Mouse (Mus musculus) layer of hippocampus, postnatal 25 days (tissue): Measurements from ENCODE around the gene Cmpk2. TPM values are rescaled to one million over a fixed set of nuclear protein-coding genes. Genes with fewer than 3 reads are reported as not detected.
"Not testable (repeated sequence)": the region's sequence is repeated elsewhere in the genome, so short reads cannot be mapped to it uniquely, and the experiment has no call there.

Source experiments
- DNase-seq, 2 experiments: peaks; one replicate each; pipeline ENCODE4 v3.0.0; 2022; ENCODE audit warnings: mixed read lengths in 2 of 2, low spot score in 1 of 2; ENCODE audit errors: extremely low spot score in 1 of 2
- total RNA-seq, 2 experiments: library from RNA; stranded (reverse); gene quantifications; 2 replicates each; pipeline ENCODE4 v1.2.3; 2021

The Cmpk2 gene
- total RNA-seq: 10 to 100 TPM; 16.2 to 19.0 TPM

DNA sequence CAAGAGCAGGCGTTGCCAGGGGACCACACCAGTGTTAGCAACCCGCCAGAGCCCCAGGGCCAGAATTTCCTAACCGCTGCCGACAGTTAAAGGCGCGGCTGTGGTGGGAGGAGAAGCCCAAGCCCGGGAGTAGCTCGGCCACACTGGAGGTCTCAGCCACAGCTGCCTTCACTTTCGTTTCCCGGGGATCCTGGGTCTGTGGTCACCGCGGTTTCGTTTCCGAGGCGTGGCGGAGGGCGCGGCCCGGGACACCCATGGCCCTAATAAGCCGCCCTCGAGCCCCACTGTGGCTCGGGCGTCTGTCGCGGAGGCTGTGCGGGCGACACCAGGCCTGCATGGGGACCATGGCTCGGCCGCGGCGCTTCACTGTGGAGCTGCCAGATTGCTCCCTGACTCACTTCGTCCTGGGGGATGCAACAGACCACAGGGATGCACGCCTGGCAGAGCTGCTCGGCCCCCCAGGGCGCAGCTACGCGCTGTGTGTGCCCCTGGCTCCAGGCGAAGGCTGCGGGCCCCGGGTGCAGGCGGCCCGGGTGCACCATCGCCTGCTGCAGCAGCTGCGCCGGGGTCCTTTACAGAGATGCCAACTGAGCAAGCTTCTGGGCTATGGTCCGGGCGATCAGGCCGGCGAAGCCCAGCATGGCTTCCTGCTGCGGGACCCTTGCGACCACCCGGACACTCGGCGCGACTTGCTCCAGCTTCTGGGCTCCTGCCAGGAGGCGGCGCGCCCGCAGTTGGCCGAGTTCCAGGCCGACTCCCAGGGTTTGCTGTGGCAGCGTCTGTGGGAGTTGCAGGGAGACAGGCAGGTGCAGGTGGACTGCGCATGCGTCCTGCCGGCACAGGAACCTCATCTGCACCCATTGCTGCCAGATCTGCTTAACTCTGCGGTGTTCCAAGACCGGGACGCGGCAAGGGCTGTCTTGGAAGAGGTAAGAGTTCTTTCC, at the start of gene Cmpk2:
TSS of gene Cmpk2 (plus strand) at position 107 of the 944 bp plus-strand sequence.
- DNase-seq: peak; percentile 86 to 90

DNA sequence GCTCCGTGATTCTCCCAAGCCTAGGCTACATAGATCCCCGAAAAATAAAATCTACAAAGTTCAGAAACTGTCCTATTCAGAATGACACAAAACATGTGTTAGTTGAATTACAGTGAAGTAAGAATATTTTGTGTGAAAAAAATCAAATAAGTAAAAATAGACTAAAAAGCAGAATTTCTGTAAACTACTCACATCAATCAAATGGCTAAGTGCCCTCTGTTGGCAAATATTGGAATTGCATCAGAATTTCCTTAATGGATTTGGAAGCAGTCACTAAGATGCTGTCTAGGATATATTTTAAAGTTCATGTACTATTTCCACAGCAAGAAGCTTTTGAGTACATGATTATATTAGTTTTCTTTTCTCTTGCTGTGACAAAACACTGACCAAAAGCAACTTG, 44.2 kb upstream of the Cmpk2 start:
- DNase-seq: no peak

DNA sequence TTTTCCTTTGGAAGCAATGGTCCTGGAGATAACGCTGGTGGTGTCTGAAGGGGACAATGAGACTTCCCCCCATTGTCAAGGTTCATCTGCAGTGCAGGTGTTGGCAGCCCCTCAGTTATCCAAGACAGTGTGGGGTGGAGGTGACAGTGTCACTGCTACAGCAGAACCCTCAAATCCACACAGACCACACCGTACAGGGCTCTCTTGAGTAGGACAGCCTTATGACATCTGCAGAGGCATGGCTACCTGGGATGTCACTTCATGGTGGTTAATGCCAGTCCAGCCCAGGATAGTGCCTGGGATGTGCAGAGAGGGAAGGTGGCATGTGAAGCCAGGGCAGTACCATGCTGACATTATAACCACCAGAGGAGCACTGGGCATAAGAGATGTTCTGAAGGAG, 40.2 kb upstream of the Cmpk2 start:
- not testable (repeated sequence) for DNase-seq

DNA sequence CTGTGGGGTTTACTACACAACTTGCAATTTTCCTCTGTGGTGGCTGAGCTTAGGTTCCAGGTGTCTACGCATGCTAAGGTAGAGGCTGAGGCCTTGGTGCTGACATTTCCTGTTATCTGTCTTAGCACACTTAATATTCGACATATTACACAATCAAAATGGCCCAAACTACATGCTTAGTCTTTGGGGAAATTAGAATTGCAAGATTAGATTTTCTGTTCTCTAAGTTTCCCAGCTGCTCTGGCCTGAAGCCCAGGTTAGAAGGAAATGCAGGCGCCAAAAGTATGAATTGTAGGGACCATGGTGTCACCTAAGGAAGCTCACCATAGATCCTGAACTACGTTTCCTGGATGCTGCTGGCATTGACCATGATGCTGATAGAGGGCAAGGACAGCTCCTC, 32.7 kb upstream of the Cmpk2 start:
- DNase-seq: no peak

DNA sequence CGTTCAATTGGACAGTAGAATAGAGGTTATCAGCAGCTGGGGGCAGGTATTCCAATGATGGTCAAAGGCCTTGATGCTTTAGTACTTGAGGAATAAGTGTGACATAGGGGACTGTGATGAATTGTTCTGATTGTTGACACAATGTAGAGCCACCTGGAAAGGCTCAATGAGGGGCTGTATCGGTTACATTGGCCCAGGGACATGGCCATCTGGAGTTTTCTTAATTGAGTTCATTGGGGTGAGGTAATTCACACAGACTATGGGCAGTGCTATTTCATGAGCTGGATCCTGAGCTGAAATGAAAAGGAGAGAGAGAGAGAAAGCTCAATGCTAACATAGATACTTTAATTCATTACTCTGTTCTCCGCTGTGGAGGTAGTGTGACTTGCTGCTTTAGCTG, 31.1 kb upstream of the Cmpk2 start:
- DNase-seq: no peak

DNA sequence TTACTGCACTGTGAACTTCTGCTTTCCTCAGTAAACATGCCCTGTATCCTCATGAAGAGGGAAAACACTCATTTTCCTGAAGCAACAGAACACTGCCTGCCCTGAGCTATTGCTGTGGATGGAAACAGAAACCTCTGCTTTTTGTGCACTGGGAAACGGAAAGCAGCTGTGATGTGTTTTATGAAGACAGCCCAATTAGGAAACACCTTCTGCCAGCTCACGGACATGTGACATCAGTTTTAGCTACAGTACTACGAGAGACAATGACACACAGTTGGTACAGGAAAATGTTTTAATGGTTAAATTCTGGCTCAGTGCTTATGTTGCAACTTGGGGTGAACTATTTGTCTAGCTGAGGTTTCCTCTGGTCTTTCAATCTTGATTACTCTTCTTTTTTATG, 29.6 kb upstream of the Cmpk2 start:
- DNase-seq: no peak

DNA sequence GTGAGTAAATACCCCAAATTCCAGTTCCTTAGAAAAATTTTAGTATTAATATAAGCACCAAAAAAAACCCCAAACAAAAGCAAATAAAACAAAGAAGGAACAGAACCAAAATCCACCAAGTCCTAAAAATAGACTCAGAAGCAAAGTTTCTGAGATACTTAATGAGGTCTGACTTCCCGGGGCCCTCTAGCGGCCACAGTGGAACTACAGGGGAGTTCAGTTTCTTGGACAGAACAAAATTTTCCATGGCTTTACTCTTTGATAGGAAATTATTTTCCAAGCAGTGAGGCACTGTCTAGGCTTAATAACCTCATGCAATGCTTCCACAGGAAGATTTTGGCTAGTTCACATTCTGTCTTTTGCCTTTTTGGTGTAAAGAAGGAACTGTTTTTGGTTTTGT, 24.9 kb upstream of the Cmpk2 start:
- peak; percentile 55 to 89 for DNase-seq

DNA sequence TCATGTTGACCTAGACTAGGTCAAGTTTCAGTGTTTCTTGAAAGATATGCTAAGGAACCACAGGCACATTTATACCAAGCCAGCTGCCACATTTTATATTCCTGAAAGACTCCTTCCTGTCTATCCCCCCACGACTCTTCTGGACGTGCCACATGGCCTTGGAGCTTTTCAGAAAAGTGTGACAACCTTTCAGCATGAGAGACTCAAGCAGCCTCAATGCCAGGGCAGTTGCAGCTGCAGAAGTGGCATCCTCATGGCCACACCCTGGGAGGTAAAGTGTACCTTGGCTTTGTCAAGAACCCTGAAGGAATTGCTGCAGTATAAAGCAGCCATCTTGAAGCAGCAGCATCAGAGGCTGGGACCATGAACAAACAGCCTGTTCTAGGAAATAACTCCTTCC, 24.5 kb upstream of the Cmpk2 start:
- no peak for DNase-seq

DNA sequence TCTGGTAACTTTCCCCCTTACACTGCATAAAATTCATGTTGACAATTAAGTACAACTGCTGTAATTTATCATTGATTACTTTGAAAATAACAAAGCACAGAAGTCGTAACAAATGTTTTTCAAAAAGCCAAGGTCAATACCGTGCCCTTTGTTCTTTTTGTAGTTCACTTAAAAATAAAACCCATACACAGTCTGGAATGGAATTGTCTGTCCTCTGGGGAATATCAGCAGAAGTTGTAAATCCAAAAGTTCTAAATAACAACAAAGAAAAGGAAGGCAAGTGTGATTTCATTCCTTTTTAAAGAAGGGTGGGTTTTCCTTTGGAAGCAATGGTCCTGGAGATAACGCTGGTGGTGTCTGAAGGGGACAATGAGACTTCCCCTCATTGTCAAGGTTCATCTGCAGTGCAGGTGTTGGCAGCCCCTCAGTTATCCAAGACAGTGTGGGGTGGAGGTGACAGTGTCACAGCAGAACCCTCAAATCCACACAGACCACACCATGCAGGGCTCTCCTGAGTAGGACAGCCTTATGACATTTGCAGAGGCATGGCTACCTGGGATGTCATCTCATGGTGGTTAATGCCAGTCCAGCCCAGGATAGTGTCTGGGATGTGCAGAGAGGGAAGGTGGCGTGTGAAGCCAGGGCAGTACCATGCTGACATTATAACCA, 22.5 kb upstream of the Cmpk2 start:
- no peak for DNase-seq

DNA sequence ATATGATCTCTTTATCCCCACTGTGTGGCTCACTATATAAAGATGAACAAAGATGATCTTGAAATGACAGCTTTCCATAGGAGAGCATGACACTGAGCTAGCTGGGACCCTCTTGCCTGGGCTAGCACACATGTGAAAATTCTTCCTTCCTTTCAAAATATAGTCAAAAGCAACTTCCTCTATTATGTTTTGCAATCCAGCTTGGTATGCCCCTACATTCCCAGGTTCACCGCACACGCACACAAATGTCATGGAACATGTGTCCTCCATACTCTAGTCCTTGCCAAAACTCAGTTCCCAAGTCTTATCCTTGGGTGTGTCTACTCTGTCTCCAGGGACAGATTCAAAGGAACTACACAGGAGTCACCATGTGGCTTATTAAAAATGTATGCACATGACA, 19.5 kb upstream of the Cmpk2 start:
- no peak for DNase-seq

DNA sequence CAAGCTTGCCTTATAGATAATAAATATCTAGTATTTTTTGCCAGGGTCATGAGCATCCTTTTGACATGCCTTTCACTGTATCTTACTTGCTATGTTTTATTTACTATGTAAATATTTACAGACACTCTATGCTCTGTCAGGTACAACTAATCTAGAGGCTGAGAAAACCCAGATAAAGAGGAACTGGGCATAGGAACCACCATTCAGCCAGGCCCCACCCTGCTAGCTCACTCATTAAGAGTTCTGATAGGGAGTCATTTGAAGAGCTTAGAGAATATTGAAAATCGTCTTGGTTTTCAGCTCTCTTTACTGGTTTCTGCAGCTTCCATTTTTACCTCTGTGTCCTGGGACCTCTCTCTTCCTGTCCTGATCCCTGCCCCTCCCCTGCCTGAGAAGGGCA, 17.9 kb upstream of the Cmpk2 start:
- no peak for DNase-seq

DNA sequence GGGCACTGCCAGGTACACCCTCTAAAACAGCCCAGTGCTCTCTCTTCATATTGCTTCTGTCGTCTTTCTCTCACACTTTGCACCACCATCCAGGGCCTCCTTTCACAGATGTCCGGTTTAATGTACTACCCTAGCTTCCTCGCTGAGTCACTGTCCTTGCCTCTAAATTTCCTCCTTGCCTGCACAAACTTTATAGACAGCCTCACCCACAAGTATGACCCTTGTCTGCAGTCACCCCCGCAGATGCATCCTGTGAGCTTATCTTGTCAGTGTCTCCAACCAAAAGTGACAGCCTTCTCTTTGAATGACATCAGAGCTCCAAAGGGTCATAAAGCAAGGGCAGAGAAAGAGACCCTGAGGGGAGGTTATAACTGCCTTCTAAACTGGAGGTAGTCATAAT, 16.1 kb upstream of the Cmpk2 start:
- DNase-seq: no peak

DNA sequence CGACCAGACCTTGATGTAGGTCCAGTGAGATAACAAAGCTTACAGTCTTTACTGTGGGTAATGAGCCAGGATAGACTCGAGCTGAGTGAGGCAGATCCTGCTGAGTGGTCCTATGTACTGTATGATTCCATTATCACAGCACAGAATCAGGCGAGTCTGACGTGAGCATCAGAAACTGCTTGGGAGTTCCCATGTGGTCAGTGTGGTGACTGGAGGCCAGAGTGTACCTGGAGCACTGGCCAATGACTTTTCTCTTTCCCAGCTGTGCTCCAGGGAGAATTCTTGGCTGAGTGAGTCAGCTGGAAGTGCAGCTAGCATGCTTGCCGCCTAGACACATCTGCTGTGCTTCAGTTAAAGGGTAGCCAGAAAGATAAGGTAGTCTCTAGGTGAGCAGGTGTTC, 14.3 kb upstream of the Cmpk2 start:
- DNase-seq: no peak

DNA sequence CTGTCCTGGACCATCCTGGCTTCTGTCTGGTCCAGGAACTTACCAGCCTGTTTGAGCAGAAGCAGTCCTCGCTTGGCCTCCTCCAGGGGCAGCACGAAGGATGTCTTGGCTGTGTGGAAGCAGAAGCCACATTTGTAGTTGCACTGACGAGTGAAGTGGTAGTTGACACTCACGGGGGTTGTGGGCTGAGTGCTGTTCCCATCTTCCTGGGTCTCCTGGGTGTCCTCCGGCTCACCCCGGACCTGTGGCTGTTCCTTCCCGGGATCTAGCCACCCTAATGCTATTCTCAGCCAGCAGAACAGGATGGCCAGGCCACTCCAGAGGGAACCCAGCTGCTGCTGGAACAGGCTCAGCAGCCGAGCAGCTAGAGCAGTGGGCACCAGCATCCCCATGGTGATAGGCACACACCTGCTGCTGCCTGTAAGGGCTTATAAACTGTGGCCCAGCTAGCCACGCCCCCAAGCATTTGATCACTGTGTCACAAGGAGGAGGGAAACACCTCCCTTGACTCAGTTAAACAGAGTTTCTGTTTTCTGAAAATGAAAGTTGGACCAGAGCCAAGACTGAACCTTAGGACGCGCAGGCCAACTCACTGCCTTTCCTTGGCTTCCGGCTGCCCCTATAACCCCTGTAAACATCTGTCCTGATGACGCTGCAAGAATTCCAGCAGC, 12.8 kb upstream of the Cmpk2 start, which contains the start of gene Rsad2:
TSS of gene Rsad2 (minus strand) at position 425 of the 671 bp plus-strand sequence.
- no peak for DNase-seq

DNA sequence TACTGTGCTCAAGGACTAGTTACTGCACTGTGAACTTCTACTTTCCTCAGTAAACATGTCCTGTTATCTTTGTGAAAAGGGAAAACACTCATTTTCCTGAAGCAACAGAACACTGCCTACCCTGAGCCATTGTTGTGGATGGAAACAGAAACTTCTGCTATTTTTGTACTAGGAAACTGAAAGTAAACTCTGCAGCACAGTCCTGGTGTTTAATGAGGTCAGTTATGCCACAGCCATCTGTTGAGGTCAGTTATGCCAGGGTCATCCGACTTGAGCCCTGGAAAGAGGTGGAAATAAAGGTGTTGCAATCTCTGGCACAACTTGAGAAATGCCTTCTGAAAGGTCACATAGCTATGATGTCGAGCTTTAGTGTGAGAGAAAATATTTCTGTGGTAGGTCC, 8.9 kb upstream of the Cmpk2 start:
- no peak for DNase-seq

DNA sequence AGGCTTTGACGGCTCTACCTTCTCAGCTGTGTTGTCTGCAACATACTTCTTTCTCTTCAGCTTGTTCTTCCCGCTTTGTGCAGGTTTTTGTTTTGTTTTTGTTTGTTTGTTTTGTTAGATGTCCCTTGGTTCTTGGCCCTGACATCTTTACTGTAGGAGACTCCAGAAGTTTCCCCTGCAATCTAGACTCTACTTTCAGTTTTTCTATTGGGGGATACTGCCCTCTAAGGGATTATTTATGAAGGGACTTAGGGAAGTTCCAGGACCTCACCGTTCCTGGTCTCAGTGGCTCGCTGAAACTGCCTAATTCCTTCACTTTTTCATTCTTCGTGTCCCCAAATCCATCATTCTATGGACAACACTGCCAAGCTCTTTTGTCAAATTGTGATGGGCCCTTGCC, 3.4 kb upstream of the Cmpk2 start:
- no peak for DNase-seq

DNA sequence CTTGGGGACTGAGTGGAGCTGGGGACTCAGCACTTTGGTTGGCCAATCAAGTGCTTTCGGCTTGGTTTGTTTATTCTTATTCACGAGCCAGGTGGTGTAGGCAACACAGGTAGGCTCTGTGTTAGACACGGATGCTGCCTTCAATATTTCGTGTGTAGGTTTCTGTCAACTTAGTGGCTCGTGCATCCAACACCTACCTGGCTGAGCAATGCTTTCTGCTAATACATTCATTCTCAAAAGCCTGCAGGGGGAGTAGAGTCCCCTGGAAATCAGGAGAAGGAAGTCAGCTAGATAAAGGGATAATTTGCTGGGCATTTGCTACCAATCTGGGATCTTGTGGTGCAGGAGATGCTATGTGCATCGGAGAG, 1.0 kb downstream of the Cmpk2 start:
- DNase-seq: no peak

DNA sequence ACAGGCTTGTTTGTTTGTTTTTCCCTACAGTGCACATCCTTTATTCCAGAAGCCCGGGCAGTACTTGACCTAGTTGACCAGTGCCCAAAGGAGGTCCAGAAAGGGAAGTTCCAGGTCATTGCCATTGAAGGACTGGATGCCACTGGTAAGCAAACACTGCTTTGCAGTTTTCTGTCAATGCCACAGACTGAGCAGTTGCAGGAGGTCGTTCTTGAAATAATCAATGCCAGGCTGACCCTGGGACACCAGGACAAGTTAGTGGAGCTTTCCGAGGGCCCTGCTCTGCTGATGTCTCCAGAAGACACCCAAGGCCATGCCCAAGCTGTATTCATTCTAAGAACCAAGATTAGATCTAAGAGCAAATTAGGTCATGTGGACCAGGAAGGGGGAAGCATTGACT, 2.4 kb downstream of the Cmpk2 start:
- no peak for DNase-seq

DNA sequence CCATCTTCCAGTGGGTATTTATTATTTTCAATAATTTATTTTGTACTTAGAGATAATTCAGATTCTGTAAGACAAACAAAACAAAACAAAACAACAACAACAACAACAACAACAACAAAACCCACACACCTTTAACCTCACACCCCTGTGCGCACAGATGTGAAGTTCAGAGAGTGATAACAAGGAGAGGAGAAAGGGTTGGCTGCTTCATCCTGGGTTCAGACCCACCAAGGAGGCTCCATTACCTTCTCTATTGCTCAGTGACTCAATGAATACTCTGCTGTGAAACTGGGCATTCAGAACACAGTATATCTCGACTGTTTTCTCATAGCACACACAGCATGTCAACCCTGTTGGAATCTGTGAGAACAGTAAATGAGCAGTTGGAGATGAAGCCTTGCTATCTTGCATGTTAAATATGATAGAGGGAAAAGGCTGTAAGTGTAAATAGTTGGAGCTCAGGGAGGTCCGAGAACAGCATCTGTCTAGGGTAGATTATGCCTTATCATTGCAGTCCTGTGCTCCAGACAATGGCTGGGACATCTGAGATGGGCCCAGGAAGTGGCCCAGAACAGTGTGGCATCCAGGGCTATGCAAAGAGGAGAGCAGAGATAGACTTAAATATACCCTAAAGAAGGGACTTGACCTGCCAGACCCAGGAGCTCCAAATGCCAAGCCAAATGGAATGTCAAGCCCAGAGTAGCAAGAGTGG, 3.9 kb downstream of the Cmpk2 start:
- DNase-seq: no peak

DNA sequence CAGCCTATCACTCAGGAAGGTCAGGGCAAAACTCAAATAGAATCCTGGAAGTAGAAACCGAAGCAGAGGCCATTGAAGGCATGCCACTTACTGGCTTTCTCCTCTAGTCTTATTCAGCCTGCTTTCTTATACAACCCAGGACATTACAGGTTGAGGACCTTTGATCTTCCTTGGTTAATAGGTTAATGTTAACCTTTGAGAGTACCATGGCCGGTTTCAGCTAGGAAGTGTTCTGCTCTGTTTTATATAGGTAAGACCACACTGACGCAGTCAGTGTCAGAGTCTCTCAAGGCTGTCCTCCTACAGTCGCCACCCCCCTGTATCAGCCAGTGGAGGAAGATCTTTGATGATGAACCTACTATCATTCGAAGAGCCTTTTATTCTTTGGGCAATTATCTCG, 4.7 kb downstream of the Cmpk2 start:
- DNase-seq: no peak

DNA sequence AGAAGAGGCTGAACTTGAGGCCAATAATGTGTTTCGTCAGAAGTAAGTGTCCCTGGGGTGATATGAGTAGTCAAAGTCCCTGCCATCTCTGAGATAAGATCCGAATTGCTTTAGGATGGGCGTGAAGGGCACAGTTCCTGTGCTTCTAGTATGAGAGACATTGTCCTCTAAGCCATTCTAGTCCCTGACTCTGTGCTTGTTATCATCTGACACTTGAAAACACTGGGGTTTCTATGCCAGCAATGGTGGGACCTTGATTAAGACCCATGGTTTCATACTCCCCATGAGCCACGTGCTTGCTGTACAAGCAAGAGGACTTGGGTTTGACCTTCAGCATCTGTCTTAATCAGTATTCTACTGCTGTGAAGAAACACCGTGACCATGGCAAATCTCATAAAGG, 8.2 kb downstream of the Cmpk2 start:
- no peak for DNase-seq
